Mouse (Mus musculus) lung, embryonic 16.5 days (tissue): Measurements from ENCODE around the gene Fam160b1. TPM values are rescaled to one million over a fixed set of nuclear protein-coding genes. Genes with fewer than 3 reads are reported as not detected.

Experiments
- ATAC-seq: fragments of 200-750 bp; cut with Nextera tagmentation; 2 replicates; pipeline ENCODE4 v1.8.0; 2017; ENCODE audit warnings: low read depth, mild to moderate bottlenecking, moderate library complexity
- H3K27ac ChIP-seq: fragments of 300-500 bp; sonication (generic); 2 replicates; pipeline ENCODE4 v1.5.1; 2014; ENCODE audit warnings: mild to moderate bottlenecking, control low read depth, low read length
- H3K27me3 ChIP-seq: fragments of 300-500 bp; sonication (generic); 2 replicates; pipeline ENCODE4 v1.6.1; 2014; ENCODE audit warnings: low read depth, low read length, mixed read lengths; ENCODE audit not compliant: control insufficient read depth, insufficient read depth
- H3K36me3 ChIP-seq: fragments of 300-500 bp; sonication (generic); 2 replicates; pipeline ENCODE4 v1.6.1; 2014; ENCODE audit warnings: low read length; ENCODE audit not compliant: control insufficient read depth, insufficient read depth
- H3K4me1 ChIP-seq: fragments of 300-500 bp; sonication (generic); replicated peaks from 2 replicates; pipeline ENCODE4 v1.6.1; 2014; ENCODE audit warnings: low read length, mixed read lengths; ENCODE audit not compliant: control insufficient read depth, insufficient read depth
- H3K4me2 ChIP-seq: fragments of 300-500 bp; sonication (generic); 2 replicates; pipeline ENCODE4 v1.6.1; 2014; ENCODE audit warnings: low read depth, low read length, control low read depth
- H3K4me3 ChIP-seq: fragments of 300-500 bp; sonication (generic); 2 replicates; pipeline ENCODE4 v1.5.1; 2014; ENCODE audit warnings: mild to moderate bottlenecking, low read length, control low read depth
- H3K9ac ChIP-seq: fragments of 300-500 bp; sonication (generic); 2 replicates; pipeline ENCODE4 v1.6.1; 2014; ENCODE audit warnings: low read length, control low read depth
- H3K9me3 ChIP-seq: fragments of 300-500 bp; sonication (generic); 2 replicates; pipeline ENCODE4 v1.6.1; 2016; ENCODE audit warnings: low read length; ENCODE audit not compliant: control insufficient read depth
- WGBS: fragments of 180-500 bp; shearing (Covaris S2); extraction: QIAGEN DNeasy Blood & Tissue Kit; methylation state at CpG from one replicate; pipeline ENCODE4 v1.1.7; 2014; 5-methylcytosine and 5-hydroxymethylcytosine counted together
- polyA plus RNA-seq: library from polyadenylated mRNA; unstranded; fragments of >200 nt; fragmentation: Nextera tagmentation; extraction: Ambion mirVana; gene quantifications from 2 replicates; pipeline ENCODE4 v1.2.1, GENCODE M21; 2015

The Fam160b1 gene
- polyA plus RNA-seq, 1 experiment from 2014 or later, result 15.0 TPM

DNA sequence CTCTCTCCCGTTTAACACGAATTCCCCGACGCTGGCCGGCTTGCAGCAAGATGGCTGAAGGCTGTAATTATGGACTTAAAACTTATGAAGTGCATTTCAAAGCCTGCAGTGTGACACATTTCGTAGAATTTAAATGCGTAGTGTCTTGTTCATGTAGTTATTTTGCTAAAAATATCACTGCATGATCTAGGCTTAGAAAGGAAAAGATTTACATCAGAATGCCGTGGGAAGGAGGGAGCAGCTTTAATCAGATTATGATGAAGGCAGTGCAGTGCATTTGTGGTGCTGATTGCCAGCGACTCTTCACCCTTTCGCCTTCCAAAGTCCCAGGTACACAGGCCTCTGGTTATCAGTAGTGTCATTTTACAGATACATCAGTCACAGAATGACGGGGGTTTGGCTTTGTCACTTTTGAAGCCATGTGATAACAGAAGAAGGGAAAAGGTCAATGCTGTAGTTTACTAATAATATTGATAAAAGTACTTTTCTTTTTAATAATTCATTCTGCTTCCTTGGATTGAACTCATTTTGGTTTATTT lies 7.4 kb downstream of the Fam160b1 start:
- Histone ChIP-seq H3K36me3 (peaks cover 25% of the 10 kb centered on the region), H3K4me2 (no peak overlapping the region)
- whole genome bisulfite sequencing, result 70% methylated on average over 11 of the region's 11 CpGs

DNA sequence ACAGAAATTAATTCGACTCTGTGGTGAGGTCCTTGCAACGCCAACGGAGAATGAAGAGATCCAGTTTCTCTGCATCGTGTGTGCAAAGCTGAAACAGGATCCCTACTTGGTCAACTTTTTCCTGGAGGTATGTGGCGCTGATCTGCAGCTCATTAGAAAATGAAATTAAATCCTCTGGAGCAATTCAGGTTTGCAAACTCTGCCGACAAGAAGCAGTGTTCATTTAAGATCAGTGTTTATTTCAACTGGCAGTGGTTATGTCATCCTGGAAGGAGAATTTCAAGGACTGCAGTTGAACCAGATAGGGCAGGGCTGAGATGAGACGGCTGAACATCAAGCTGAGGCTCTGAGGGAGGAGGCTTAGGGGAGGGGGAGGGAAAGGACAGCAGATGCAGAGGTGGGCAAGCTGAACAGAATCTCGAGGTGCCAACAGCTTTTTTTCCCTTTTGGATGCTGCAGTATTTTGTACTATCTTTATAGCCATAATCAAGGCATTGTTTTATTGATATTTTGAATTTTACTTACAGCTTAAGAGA lies 12.9 kb downstream of the Fam160b1 start:
- Histone ChIP-seq H3K9me3 (no peaks in the 10 kb centered on the region), H3K4me3 (no peak overlapping the region), H3K4me2 (no peak overlapping the region), H3K9ac (no peak overlapping the region), H3K36me3 (peaks cover 64% of the 10 kb centered on the region), H3K27ac (no peak overlapping the region), H3K4me1 (no peaks in the 10 kb centered on the region), H3K27me3 (no peaks in the 10 kb centered on the region)
- no peak for ATAC-seq
- WGBS, result 72% methylated on average over 8 of the region's 8 CpGs

More for the DNA sequence above, 7.4 kb downstream of the Fam160b1 start:
- H3K27me3 ChIP-seq, result no peaks in the 10 kb centered on the region
- H3K27ac ChIP-seq, result no peak overlapping the region
- H3K4me3 ChIP-seq, result no peak overlapping the region
- ATAC-seq, result no peak
- peaks cover 42% of the 10 kb centered on the region for H3K4me1 ChIP-seq
- no peaks in the 10 kb centered on the region for H3K9me3 ChIP-seq
- no peak overlapping the region for H3K9ac ChIP-seq

DNA sequence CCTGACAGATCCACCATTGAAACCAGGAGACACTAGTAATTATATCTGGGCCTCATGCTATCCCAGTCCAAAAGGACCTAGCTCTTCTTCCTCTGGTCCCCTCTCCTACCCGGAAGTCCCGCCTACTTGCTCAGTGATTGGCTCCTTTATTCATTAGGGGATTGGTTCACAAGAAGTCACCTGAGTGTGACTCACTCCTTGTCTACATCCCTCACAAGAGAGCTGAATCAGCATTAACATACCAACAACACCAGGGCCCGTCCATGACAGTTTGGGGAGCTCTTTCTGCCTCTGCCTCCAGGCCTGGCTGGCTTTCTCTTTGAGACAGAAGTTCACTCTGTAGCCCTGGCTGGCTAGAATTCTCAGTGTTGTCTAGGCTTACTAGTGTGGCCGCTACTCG lies 14.7 kb downstream of the Fam160b1 start:
- ATAC-seq, result no peak
- WGBS, result 81% methylated on average over 5 of the region's 5 CpGs

DNA sequence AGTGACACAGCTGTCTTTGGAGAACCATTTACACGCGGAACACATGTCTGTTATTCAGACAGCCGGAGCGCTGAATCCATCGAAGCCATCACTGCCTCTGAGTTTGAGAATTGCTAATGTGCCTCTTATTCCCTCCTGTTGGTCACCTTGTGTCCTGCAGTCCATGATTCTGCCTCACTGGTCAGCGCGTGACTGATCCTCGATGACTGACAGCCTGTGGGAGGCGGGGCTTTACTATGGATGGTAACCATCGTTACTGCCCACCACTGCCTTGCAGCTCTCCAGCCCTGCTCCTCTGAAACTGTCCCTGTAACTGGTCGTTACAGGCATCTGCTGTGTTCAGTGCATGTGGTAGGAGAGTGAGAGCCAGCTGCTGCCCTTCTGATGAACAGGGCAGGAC lies 15.3 kb downstream of the Fam160b1 start:
- H3K36me3 ChIP-seq, result peaks cover 79% of the 10 kb centered on the region
- H3K9ac ChIP-seq, result no peak overlapping the region
- no peak overlapping the region for H3K4me2 ChIP-seq
- no peaks in the 10 kb centered on the region for H3K9me3 ChIP-seq
- H3K27ac ChIP-seq, result no peak overlapping the region
- no peak overlapping the region for H3K4me3 ChIP-seq
- no peaks in the 10 kb centered on the region for H3K27me3 ChIP-seq
- H3K4me1 ChIP-seq, result no peaks in the 10 kb centered on the region
- WGBS, result 87% methylated on average over 11 of the region's 11 CpGs
- ATAC-seq, result no peak

More for the DNA sequence above, 14.7 kb downstream of the Fam160b1 start:
- Histone ChIP-seq H3K9me3 (no peaks in the 10 kb centered on the region), H3K4me1 (no peaks in the 10 kb centered on the region), H3K4me2 (no peak overlapping the region), H3K4me3 (no peak overlapping the region), H3K9ac (no peak overlapping the region), H3K27ac (no peak overlapping the region), H3K27me3 (no peaks in the 10 kb centered on the region), H3K36me3 (peaks cover 74% of the 10 kb centered on the region)

DNA sequence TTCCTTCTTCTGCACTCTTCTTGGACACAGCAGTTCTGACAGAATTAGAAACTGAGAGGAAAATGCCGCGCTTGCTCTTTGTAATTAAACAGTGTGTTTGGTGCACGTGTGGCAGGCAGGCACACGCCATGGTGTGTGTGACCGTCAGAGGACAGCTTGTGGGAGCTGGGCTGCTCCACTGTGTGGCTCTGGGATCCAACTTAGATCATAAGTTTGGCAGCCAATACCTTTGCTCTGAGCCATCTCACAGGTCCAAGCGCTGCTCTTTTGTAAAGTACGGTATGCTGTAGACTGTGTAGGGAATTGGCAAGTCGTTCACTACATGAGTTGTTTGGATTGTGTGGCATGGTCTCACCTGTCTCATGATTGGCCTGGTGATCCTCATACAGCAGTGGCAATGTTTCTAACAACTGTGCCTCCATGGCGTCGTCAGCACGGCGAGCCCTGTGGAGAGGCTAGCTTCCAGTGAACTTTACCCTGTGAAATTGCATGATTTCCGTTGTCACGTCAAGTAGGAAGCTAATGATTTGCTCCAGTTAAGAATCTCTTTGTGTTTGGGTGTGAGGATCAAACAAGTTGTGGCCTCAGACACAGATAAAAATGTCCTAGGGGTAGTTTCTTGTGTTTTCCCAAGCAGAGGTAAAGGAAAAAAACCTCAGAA lies 16.7 kb downstream of the Fam160b1 start:
- peaks cover 79% of the 10 kb centered on the region for H3K36me3 ChIP-seq
- no peak for ATAC-seq
- WGBS, result 82% methylated on average over 14 of the region's 14 CpGs
- H3K9me3 ChIP-seq, result no peaks in the 10 kb centered on the region
- H3K9ac ChIP-seq, result no peak overlapping the region
- no peaks in the 10 kb centered on the region for H3K4me1 ChIP-seq
- H3K4me3 ChIP-seq, result no peak overlapping the region
- no peak overlapping the region for H3K4me2 ChIP-seq
- H3K27ac ChIP-seq, result no peak overlapping the region
- no peaks in the 10 kb centered on the region for H3K27me3 ChIP-seq

DNA sequence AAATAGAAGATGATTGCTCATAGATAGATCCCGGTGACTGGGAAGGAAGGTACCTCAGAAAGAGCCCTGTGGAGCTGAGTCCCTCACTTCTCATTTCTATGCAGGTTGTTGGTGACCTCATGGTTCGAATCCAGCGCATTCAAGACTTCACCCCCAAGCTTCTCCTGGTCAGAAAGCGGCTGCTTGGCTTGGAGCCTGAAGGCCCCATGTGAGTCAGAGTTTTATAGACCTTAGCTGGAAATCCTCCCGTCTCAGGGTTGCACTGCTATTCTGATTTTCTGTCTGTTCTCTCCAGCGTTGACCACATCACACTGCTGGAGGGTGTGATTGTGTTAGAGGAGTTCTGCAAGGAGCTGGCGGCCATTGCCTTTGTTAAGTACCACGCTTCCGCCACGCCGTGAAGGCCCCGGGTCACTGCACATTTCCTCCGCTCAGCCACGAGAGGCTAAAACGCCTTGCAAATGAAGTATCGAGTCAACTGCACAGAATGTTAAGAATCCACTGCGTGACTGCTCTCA lies 25.8 kb downstream of the Fam160b1 start:
- no peak for ATAC-seq
- no peak overlapping the region for H3K4me3 ChIP-seq
- peaks cover 73% of the 10 kb centered on the region for H3K36me3 ChIP-seq
- H3K27ac ChIP-seq, result no peak overlapping the region
- H3K9ac ChIP-seq, result no peak overlapping the region
- no peaks in the 10 kb centered on the region for H3K9me3 ChIP-seq
- no peaks in the 10 kb centered on the region for H3K4me1 ChIP-seq
- WGBS, result 84% methylated on average over 17 of the region's 17 CpGs
- no peak overlapping the region for H3K4me2 ChIP-seq
- H3K27me3 ChIP-seq, result no peaks in the 10 kb centered on the region

DNA sequence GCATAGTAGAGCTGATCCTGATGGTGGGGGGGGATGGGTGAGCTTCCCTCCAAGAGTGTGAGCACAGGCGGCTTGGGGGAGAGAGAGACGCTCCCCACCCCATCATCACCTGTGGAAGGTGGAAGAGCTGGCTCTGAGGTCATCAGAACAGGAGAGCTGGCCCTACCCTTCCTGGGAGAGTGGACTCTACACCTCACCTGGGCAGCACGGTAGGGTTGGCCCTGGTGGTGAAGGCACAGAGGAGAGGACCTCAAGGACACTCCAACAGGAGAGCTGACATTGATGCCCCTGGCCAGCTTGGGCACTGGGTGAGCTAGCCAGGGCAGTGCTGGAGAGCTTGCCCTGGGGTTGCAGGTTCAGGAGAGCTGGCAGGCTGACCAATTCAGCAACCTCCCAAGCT lies 31.1 kb downstream of the Fam160b1 start:
- no peak overlapping the region for H3K9ac ChIP-seq
- 87% methylated on average over 3 of the region's 3 CpGs for WGBS
- H3K9me3 ChIP-seq, result no peaks in the 10 kb centered on the region
- no peaks in the 10 kb centered on the region; the same call in 1 of the 2 replicates for H3K4me1 ChIP-seq
- H3K36me3 ChIP-seq, result peaks cover 30% of the 10 kb centered on the region
- H3K4me2 ChIP-seq, result no peak overlapping the region
- no peak for ATAC-seq
- H3K27ac ChIP-seq, result no peak overlapping the region
- no peak overlapping the region for H3K4me3 ChIP-seq
- H3K27me3 ChIP-seq, result no peaks in the 10 kb centered on the region

DNA sequence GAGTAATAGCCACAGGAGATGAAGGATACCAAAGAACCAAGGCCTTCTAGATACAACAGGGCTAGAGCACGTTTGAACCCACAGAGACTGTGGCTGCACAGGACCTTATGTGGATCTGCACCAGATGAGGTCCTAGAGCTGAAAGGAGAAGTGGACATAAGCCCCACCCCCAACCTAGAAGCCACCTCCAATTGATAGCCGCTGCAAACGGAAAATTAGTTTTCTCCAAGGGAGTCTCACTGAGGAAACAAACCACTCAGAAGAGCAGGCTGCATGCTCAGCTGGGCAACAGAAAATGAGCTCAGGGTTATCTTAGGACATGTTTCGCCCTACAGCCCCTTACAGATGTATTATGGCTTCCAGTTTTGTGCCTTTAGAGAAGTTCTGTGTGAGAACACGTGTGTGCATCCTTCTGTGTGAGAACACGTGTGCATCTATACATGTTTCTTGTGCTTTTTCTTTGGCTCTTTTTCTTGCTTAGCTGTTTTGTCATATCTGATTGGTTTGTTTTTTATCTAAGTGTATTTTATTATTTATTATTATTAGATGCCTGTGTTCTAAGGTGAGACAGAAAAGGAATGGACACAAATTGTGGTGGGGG lies 33.0 kb downstream of the Fam160b1 start:
- peaks cover 18% of the 10 kb centered on the region for H3K36me3 ChIP-seq

DNA sequence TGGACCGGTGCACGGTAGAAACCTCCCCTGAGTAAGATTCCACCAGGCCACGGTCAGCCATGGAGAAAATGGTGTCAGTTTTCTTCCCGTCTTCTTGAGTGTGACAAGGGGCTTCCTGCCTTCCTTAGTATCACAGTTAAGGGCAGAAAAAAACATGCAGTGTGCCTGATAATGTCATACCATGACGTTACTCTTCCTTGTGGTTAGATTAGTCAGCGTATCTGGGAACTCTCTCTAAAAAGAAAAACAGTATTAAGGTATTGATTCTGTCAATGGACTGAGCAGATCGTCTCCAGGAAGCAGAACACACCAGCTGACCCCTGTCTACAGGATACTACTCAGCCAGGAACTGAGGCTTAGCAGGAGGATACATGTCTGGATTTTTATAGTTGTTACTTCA lies 36.1 kb downstream of the Fam160b1 start:
- no peak for ATAC-seq
- H3K4me3 ChIP-seq, result no peak overlapping the region
- no peak overlapping the region for H3K9ac ChIP-seq
- no peaks in the 10 kb centered on the region for H3K27me3 ChIP-seq
- no peaks in the 10 kb centered on the region for H3K36me3 ChIP-seq
- H3K4me1 ChIP-seq, result no peaks in the 10 kb centered on the region; the same call in 1 of the 2 replicates
- H3K9me3 ChIP-seq, result no peaks in the 10 kb centered on the region
- H3K4me2 ChIP-seq, result no peak overlapping the region
- 53% methylated on average over 7 of the region's 7 CpGs for WGBS
- H3K27ac ChIP-seq, result no peak overlapping the region

More for the DNA sequence above, 33.0 kb downstream of the Fam160b1 start:
- no peak for ATAC-seq
- H3K27me3 ChIP-seq, result no peaks in the 10 kb centered on the region
- no peaks in the 10 kb centered on the region for H3K9me3 ChIP-seq
- H3K27ac ChIP-seq, result no peak overlapping the region
- no peaks in the 10 kb centered on the region; the same call in 1 of the 2 replicates for H3K4me1 ChIP-seq
- H3K9ac ChIP-seq, result no peak overlapping the region
- H3K4me3 ChIP-seq, result no peak overlapping the region
- 75% methylated on average over 6 of the region's 6 CpGs for WGBS
- H3K4me2 ChIP-seq, result no peak overlapping the region
